Mouse (Mus musculus) myocyte (in vitro differentiated cells): ENCODE results near the gene Zfp423.

Experiments used
- E2F4 ChIP-seq: IDR thresholded peaks from one replicate; pipeline ENCODE4 v1.6.1; 2011; ENCODE audit warnings: mild to moderate bottlenecking, control low read depth, moderate library complexity; ENCODE audit not compliant: insufficient read depth
- POLR2A ChIP-seq: IDR thresholded peaks from one replicate; pipeline ENCODE4 v1.6.1; 2011; ENCODE audit warnings: low read depth, mild to moderate bottlenecking, control low read depth, moderate library complexity; ENCODE audit not compliant: insufficient read length
- TCF12 ChIP-seq: IDR thresholded peaks from one replicate; pipeline ENCODE4 v1.6.1; 2011; ENCODE audit warnings: mild to moderate bottlenecking, control low read depth; ENCODE audit not compliant: poor library complexity, insufficient read depth, severe bottlenecking
- USF1 ChIP-seq: IDR thresholded peaks from one replicate; pipeline ENCODE4 v1.6.1; 2011; ENCODE audit warnings: low read depth, mild to moderate bottlenecking, control low read depth, moderate library complexity

DNA sequence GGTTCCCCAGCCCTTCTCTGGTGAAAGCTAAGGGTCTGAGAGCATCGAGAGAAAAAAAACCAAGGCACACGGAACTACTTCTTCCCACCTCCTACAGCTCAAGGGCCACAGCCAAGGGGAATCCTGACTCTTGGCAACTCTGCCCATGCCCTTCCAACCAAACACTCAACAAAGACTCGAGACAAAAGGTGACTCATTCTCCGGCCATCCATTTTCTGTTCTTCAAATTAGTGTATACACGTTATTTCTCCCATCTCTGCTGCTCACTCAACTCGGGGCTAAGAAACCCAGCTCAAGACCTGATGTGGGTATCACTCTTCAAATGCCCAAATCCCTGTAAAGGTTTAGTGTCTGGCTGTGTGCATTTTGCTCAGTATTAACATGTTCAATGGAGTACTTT is 214.8 kb downstream of the Zfp423 start:
- TF ChIP-seq POLR2A (no peak), USF1 (no peak), E2F4 (no peak), TCF12 (no peak)
